Mouse (Mus musculus) neutrophil, adult 59 days (primary cell): ENCODE data around the gene Tex28. TPM values are rescaled to one million over a fixed set of nuclear protein-coding genes. Genes with fewer than 3 reads are reported as not detected.

ENCODE experiments used
- total RNA-seq, 2 experiments: library from RNA; stranded (reverse); gene quantifications; 1 replicate in 1 of 2; 2 replicates in 1 of 2; pipeline ENCODE4 v1.2.4; 2023

The Tex28 gene
- not detected for total RNA-seq

DNA sequence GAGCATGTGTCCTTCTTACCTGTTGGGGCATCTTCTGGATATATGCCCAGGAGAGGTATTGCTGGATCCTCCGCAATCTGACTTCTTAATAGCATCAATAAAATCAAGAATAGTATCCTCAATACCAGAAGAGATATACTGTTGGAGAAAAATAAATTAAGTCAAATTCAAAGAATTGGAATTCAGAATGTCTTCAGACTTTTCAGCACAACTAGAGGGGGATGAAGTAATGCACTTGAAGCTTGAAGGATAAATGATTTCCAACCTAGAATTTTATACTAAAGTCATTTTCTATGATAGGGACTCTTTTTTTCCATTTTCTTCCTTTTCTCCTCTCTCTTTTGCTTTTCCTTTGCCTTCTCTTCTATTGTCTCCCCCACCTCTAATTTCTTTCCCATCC, at the start of gene Tex28:
Gene Tex28 (minus strand): TSS at position 101 of the 400 bp plus-strand sequence.

GRCm38 (mm10) chrX:74176959-74177358, 9.3 kb upstream of the Tex28 start, which contains the start of gene Tktl1:
Tktl1 (plus strand) TSS chrX:74177259.

DNA sequence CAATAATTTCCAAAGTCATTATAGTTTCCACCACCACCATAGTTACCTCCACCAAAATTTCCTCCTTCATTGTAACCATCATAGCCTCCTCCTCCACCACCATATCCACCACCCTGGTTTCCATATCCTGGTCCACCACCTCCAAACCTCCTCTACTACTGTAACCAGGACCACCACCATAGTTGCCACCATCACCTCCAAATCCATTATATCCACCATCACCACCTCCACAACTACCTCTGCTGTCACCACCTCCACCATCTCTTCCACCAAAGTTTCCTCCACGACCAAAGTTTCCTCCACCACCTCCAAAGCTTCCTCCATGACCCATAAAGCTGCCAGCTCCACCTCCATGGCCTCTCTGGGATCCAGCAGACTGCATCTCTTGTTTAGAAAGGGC, 32.4 kb downstream of the Tex28 start, which contains the start of gene Mecp2:
Gene Mecp2 (minus strand): TSS at position 101 of the 400 bp plus-strand sequence.

GRCm38 (mm10) chrX:74127164-74127563, 40.5 kb downstream of the Tex28 start, which contains the start of gene Opn1mw:
Opn1mw (plus strand) TSS chrX:74127464.

Other genes with a start within 250 kb of the Tex28 start
- gene Arhgap4, start 246.0 kb downstream of the Tex28 start, total RNA-seq, result 100 to 1,000 TPM; 227 to 235 TPM
- gene Naa10, start 245.9 kb downstream of the Tex28 start, total RNA-seq, result 10 to 100 TPM; 38.1 to 42.0 TPM
- 10 to 100 TPM; 12.2 to 19.8 TPM for gene Renbp, start 237.0 kb downstream of the Tex28 start, total RNA-seq
- 10 to 100 TPM; 86.7 to 87.3 TPM for gene Hcfc1, start 201.5 kb downstream of the Tex28 start, total RNA-seq
- 10 to 100 TPM; 63.0 to 75.4 TPM for gene Irak1, start 143.9 kb downstream of the Tex28 start, total RNA-seq
- gene Opn1mw, start 40.4 kb downstream of the Tex28 start, total RNA-seq, result not detected
- gene Mecp2, start 32.5 kb downstream of the Tex28 start, total RNA-seq, result 10 to 100 TPM; 24.4 to 25.0 TPM
- gene Tktl1, start 9.4 kb upstream of the Tex28 start, total RNA-seq, result not detected
- 1,000 to 10,000 TPM; 1,644 to 1,676 TPM for gene Flna, start 82.0 kb upstream of the Tex28 start, total RNA-seq
- gene Emd, start 86.8 kb upstream of the Tex28 start, total RNA-seq, result 10 to 100 TPM; 53.8 to 54.0 TPM
- 100 to 1,000 TPM; 337 to 345 TPM for gene Rpl10, start 103.0 kb upstream of the Tex28 start, total RNA-seq
- 10 to 100 TPM; 43.2 to 51.7 TPM for gene Taz, start 114.1 kb upstream of the Tex28 start, total RNA-seq
- gene Dnase1l1, start 114.5 kb upstream of the Tex28 start, total RNA-seq, result 10 to 100 TPM; 27.9 to 33.7 TPM
- 100 to 1,000 TPM; 179 to 189 TPM for gene Atp6ap1, start 129.3 kb upstream of the Tex28 start, total RNA-seq
- 100 to 1,000 TPM; 194 to 246 TPM for gene Gdi1, start 137.2 kb upstream of the Tex28 start, total RNA-seq
- 10 to 100 TPM; 40.4 to 45.3 TPM for gene Fam50a, start 145.2 kb upstream of the Tex28 start, total RNA-seq
- under 1 TPM; 0.38 to 0.90 TPM for gene Plxna3, start 161.2 kb upstream of the Tex28 start, total RNA-seq
- 10 to 100 TPM; 20.4 to 28.5 TPM for gene Lage3, start 185.8 kb upstream of the Tex28 start, total RNA-seq
- 10 to 100 TPM; 20.0 to 27.4 TPM for gene Ubl4a, start 205.4 kb upstream of the Tex28 start, total RNA-seq
- gene Slc10a3, start 205.5 kb upstream of the Tex28 start, total RNA-seq, result 10 to 100 TPM; 17.6 to 19.3 TPM
- 10 to 100 TPM; 10.4 to 12.5 TPM for gene Fam3a, start 225.4 kb upstream of the Tex28 start, total RNA-seq
- 10 to 100 TPM; 27.9 to 32.9 TPM for gene Ikbkg, start 225.5 kb upstream of the Tex28 start, total RNA-seq